Mouse (Mus musculus) heart, postnatal 0 days (tissue): ENCODE measurements around the gene Selenbp1.
"Not testable (repeated sequence)": the region's sequence is repeated elsewhere in the genome, so short reads cannot be mapped to it uniquely, and the experiment has no call there.

Source experiments
- CTCF ChIP-seq: IDR thresholded peaks from 2 replicates; pipeline ENCODE4 v1.5.1; 2016; ENCODE audit warnings: antibody characterized with exemption, control low read depth, low read depth
- EP300 ChIP-seq: IDR thresholded peaks from 2 replicates; pipeline ENCODE4 v1.6.1; 2016; ENCODE audit warnings: antibody characterized with exemption, low read depth

DNA sequence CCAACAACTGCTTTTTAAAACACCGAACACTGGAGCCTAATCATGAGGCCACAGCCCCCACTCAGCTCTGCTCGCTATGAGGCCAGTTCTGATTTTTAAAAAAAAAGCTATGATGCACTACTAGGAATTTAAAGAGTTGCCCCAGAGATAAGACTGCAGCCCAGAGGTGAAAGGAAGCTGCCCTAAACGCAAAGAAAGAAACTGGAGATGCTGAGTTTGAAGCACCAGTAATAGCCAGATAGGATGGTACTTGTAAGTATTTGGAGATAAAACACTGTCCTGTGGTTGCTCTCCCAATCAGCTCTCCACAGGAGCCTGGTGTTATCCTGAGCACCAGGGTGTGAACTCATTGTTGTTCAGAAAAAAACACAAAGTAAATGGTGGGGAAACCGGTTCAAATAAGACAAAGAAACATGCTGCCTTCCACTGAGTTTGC lies 6.5 kb upstream of the Selenbp1 start:
- not testable (repeated sequence) for TF ChIP-seq CTCF, EP300
